Mouse (Mus musculus) testis, adult 2 months (tissue): ENCODE results near the gene Sde2.

Source experiments
- CTCF ChIP-seq: fragments of 200-500 bp; IDR thresholded peaks from 2 replicates; pipeline ENCODE4 v1.5.1; 2012; ENCODE audit warnings: low read depth, mild to moderate bottlenecking, inconsistent platforms, low read length, moderate library complexity; ENCODE audit not compliant: control insufficient read depth, insufficient read depth, insufficient replicate concordance
- POLR2A ChIP-seq: fragments of 200-500 bp; IDR thresholded peaks from 2 replicates; pipeline ENCODE4 v1.6.1; 2012; ENCODE audit warnings: low read depth, mild to moderate bottlenecking, inconsistent platforms, low read length, moderate library complexity; ENCODE audit not compliant: control insufficient read depth

DNA sequence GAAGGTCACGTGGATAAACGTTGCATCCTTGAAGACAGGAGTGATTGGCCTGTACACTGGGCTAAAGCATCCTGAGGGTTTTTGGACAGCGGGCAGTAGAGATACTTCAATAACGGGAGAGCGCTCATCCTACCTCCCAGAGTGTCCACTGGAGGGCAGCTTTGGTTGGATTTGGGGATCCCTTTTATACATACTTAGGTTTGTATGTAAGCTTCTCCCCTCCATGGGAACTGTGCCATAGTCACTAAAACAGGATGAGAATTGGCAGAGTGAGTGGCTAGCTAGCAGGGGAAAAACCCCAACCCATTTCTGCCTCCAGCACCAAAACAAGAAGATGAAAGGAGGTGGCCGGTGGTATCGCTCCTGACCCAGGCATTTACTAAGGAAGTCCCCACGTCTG, 60.2 kb downstream of the Sde2 start:
- TF ChIP-seq CTCF: no peak
- no peak for TF ChIP-seq POLR2A
